Mouse (Mus musculus) embryonic facial prominence, embryonic 12.5 days (tissue): ENCODE data around the gene Tle3. TPM values are rescaled to one million over a fixed set of nuclear protein-coding genes. Genes with fewer than 3 reads are reported as not detected.

Source experiments
- ATAC-seq: fragments of 200-750 bp; cut with Nextera tagmentation; 2 replicates; pipeline ENCODE4 v1.8.0; 2017; ENCODE audit not compliant: insufficient number of reproducible peaks, insufficient read depth, low FRiP score, low TSS enrichment
- H3K27ac ChIP-seq: fragments of 300-500 bp; sonication (generic); 2 replicates; pipeline ENCODE4 v1.5.1; 2016; ENCODE audit warnings: mild to moderate bottlenecking
- H3K27me3 ChIP-seq: fragments of 300-500 bp; sonication (generic); 2 replicates; pipeline ENCODE4 v1.6.1; 2016; ENCODE audit warnings: mild to moderate bottlenecking, moderate library complexity
- H3K36me3 ChIP-seq: fragments of 300-500 bp; sonication (generic); 2 replicates; pipeline ENCODE4 v1.6.1; 2016; ENCODE audit warnings: mild to moderate bottlenecking
- H3K4me1 ChIP-seq: fragments of 300-500 bp; sonication (generic); 2 replicates; pipeline ENCODE4 v1.6.1; 2016
- H3K4me2 ChIP-seq: fragments of 300-500 bp; sonication (generic); replicated peaks from 2 replicates; pipeline ENCODE4 v1.6.1; 2016; ENCODE audit warnings: mild to moderate bottlenecking, moderate library complexity
- H3K4me3 ChIP-seq: fragments of 300-500 bp; sonication (generic); 2 replicates; pipeline ENCODE4 v1.5.1; 2016; ENCODE audit warnings: mild to moderate bottlenecking
- H3K9ac ChIP-seq: fragments of 300-500 bp; sonication (generic); 2 replicates; pipeline ENCODE4 v1.6.1; 2016; ENCODE audit warnings: mild to moderate bottlenecking, moderate library complexity
- H3K9me3 ChIP-seq: fragments of 300-500 bp; sonication (generic); 2 replicates; pipeline ENCODE4 v1.6.1; 2016; ENCODE audit warnings: mild to moderate bottlenecking, moderate library complexity
- WGBS: fragments of 180-500 bp; shearing (Covaris S2); methylation state at CpG from one replicate; pipeline ENCODE4 v1.1.7; 2016; 5-methylcytosine and 5-hydroxymethylcytosine counted together
- polyA plus RNA-seq: library from polyadenylated mRNA; unstranded; fragments of >200 nt; fragmentation: Nextera tagmentation; extraction: Ambion mirVana; gene quantifications from 2 replicates; pipeline ENCODE4 v1.2.1, GENCODE M21; 2016

The Tle3 gene
- polyA plus RNA-seq, 1 experiment from 2014 or later, result 51.8 TPM

DNA sequence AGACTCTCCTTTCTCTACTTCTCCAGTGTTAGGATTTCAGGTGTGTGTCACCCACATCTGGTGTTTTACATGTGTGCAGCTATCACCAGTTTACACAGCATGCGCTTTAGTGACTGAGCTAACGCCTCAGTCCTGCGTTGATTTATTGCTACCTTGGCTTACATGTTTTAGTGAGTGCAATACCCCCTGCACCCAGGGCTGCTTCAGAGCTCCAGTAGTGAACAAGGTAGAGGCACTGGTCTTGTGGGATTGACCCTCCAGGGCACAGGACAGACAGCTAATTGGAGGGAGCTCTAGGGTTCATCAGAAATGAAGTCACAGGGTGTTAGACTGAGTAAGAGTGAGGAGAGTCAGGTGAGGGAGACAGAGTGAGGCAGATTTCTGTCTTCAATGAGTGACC, 12.4 kb upstream of the Tle3 start:
- Histone ChIP-seq H3K27ac (no peak overlapping the region), H3K9me3 (no peaks in the 10 kb centered on the region), H3K27me3 (0 out of 2 replicates have a peak, but pooled peaks cover under 1% of the 10 kb centered on the region), H3K4me1 (peaks cover 35% of the 10 kb centered on the region), H3K36me3 (no peaks in the 10 kb centered on the region), H3K4me3 (no peak overlapping the region), H3K4me2 (no peak overlapping the region), H3K9ac (no peak overlapping the region)
- no peak for ATAC-seq
- WGBS, result 85% methylated on average over 3 of the region's 3 CpGs

DNA sequence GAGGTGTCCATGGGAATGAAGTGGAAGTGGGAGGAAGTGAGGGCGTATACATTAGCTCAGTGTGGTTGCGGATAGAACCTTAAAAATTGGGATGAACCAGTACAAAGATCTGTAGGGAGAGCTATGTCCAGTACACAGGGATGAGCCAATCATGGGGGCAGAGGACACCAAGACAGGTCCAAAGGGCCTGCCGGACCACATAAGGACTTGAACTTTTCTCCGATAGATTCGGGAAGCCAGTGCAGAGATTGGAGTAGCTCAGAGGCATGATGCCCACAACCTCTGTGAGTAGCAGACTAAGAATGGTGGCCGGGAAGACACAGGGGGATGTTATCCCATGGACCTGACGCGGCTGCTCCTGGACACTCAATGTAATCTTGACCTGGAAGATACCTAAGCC, 12.0 kb upstream of the Tle3 start:
- 0 out of 2 replicates have a peak, but pooled peaks cover 4% of the 10 kb centered on the region for H3K27me3 ChIP-seq
- H3K4me3 ChIP-seq, result no peak overlapping the region
- H3K9ac ChIP-seq, result no peak overlapping the region
- H3K36me3 ChIP-seq, result no peaks in the 10 kb centered on the region
- H3K27ac ChIP-seq, result no peak overlapping the region
- peaks cover 35% of the 10 kb centered on the region for H3K4me1 ChIP-seq
- WGBS, result 87% methylated on average over 8 of the region's 8 CpGs
- H3K9me3 ChIP-seq, result no peaks in the 10 kb centered on the region
- no peak for ATAC-seq
- no peak overlapping the region for H3K4me2 ChIP-seq

DNA sequence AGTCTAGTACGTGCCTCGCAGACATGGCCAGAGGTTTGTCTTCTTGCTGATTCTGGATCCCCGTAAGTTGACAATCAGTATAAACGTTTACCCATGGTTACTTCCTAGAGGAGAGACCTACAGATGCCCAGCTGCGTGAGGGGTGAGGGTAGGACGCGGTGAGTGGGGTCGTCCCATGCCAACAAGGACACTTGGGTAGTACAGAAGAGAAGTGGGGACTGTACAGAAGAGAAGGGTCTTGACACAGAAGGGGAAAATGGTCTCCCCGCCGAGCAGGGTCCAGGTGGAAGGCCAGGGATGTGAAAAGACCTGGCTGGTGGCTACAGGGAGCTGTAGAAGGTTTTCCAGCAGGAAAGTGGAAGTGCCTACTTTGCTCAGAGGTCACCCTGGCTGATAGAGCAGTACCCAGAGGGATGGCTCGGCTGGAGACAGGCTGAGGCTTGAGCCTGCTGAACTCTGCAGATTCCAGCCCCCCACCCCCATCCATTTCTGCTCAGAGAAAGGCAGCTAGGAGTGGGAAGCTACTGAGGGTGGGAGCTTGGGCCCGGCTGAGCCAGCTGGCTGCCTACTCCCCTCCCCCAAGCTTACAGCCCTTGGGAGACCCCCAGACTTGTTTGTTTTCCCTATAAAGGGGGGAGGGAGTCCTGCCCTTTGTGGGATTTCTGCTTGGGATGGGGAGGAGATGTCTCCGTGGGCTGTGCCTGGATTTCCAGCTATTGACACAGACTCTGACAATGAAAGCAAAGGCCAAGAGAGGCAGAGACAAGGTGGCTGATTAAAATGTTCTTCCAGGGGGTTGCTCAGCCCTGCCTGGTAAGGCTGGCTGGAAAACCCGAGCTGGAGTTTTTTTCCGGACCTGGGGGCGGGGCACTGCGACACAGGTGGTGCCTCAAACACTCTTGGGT, 11.2 kb upstream of the Tle3 start:
- H3K27ac ChIP-seq, result peak overlapping the region; percentile 78
- peaks cover 35% of the 10 kb centered on the region for H3K4me1 ChIP-seq
- H3K27me3 ChIP-seq, result peaks cover 8% of the 10 kb centered on the region
- H3K9ac ChIP-seq, result no peak overlapping the region
- H3K4me3 ChIP-seq, result no peak overlapping the region
- no peaks in the 10 kb centered on the region for H3K36me3 ChIP-seq
- H3K4me2 ChIP-seq, result peak overlapping the region; percentile 22; the same call in 1 of the 2 replicates
- no peaks in the 10 kb centered on the region for H3K9me3 ChIP-seq
- ATAC-seq, result peak; percentile 87
- 16% methylated on average over 17 of the region's 17 CpGs for WGBS

DNA sequence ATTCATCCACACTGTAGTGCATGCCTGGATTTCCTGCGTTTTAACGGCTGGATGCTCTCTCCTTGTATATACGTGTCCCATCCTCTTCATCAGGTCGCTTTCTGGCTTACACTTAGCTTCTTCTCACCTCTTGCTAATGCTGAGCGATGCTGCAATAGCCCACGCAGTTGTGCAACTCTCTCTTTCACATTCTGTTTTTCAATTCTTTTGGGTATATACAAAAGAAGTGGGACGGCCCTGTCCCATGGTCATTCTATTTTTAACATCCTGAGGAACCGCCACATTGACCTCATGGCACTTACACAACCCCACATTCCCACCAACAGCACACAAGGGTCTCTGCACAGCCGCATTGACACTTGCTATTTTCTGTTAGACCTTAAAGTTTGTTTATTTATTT, 9.0 kb upstream of the Tle3 start:
- H3K27me3 ChIP-seq, result peaks cover 12% of the 10 kb centered on the region
- 62% methylated on average over 9 of the region's 9 CpGs for WGBS
- H3K4me1 ChIP-seq, result peaks cover 49% of the 10 kb centered on the region
- ATAC-seq, result no peak
- H3K4me2 ChIP-seq, result no peak overlapping the region
- no peaks in the 10 kb centered on the region for H3K9me3 ChIP-seq
- no peak overlapping the region for H3K27ac ChIP-seq
- H3K4me3 ChIP-seq, result no peak overlapping the region
- H3K36me3 ChIP-seq, result no peaks in the 10 kb centered on the region
- H3K9ac ChIP-seq, result no peak overlapping the region

DNA sequence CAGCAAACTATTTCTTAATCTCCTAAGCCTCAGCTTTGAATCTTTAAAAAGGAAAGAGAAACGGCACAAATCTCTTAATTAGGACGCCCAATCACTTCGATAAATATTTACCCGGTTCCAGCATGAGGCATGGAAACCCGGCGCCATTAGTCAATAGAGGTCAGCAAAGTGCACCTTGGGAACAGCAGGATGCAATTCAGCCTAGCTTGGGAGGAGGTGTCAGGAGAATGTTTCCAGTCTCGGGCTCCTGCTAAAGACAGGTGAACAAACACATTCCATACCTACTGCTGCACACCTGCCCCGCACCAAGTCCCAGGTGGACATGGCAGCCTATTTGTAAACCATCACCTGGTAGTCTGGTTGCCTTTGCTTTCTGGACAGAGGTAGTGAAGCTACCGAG, 6.1 kb upstream of the Tle3 start:
- WGBS, result 22% methylated on average over 9 of the region's 9 CpGs
- Histone ChIP-seq H3K9me3 (no peaks in the 10 kb centered on the region), H3K4me3 (no peak overlapping the region), H3K9ac (no peak overlapping the region), H3K36me3 (no peaks in the 10 kb centered on the region), H3K27me3 (peaks cover 12% of the 10 kb centered on the region), H3K4me2 (no peak overlapping the region), H3K27ac (no peak overlapping the region), H3K4me1 (peaks cover 42% of the 10 kb centered on the region)
- no peak for ATAC-seq

DNA sequence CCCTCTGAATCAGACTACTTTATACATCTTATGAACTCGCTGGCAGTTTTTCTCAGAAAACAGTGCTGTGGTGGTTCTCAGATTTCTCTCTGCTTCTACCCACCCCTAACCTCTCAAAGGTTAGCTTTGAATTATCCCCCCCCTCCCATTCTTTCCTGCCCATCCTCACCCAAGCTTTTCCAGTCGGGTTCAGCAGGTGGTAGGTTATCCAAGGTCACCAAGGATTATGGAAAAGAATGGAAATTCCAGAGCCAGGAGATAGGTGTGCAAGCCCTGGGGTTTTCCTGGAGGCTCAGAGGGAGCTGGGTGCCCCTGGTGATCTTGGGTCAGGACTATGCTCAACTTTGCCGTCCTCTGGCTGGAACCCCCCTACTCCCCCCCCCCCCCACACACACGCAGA, 5.0 kb upstream of the Tle3 start:
- peaks cover 33% of the 10 kb centered on the region for H3K4me1 ChIP-seq
- no peaks in the 10 kb centered on the region for H3K36me3 ChIP-seq
- H3K27me3 ChIP-seq, result peaks cover 12% of the 10 kb centered on the region
- no peak overlapping the region for H3K4me3 ChIP-seq
- WGBS, result 17% methylated on average over 4 of the region's 4 CpGs
- no peak overlapping the region for H3K4me2 ChIP-seq
- no peaks in the 10 kb centered on the region for H3K9me3 ChIP-seq
- ATAC-seq, result no peak
- H3K27ac ChIP-seq, result no peak overlapping the region
- H3K9ac ChIP-seq, result no peak overlapping the region

DNA sequence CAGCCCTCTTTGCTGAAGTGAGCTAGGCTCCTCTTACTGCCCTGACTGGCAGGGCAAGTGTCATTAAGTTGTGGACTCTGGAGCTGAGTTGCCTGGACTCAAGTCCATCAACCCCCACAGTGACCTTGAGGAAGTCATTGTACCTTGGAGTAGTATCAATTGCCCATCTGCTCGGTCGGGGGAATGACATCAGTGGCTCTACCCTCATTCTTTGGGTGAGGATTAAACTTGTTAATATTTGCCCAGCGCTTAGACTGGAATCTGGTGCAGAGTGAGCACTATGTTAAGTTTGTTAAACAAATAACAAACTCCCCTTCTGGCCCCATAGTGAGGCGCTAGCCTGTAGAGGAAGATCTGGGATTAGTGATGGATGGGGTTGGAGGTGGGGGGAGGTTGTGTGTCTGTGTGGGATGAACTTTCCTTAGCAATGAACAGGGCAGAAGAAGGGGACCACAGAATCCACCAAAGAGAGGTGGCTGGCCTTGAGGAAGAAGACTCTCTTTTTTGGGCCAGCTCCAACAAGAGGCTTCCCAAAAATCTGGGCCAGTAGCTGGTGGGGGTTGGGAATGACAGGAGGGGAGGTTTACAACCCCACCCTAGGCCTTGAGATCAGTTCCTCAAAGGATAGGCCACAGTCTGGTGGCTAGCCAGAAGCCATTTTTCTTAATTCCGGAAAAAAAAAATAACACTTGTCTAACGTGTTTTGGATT, 4.2 kb upstream of the Tle3 start:
- H3K9me3 ChIP-seq, result no peaks in the 10 kb centered on the region
- 21% methylated on average over 6 of the region's 6 CpGs for WGBS
- no peak overlapping the region for H3K4me3 ChIP-seq
- no peak for ATAC-seq
- peaks cover 12% of the 10 kb centered on the region for H3K27me3 ChIP-seq
- H3K36me3 ChIP-seq, result no peaks in the 10 kb centered on the region
- H3K4me1 ChIP-seq, result peaks cover 29% of the 10 kb centered on the region
- H3K27ac ChIP-seq, result no peak overlapping the region
- no peak overlapping the region for H3K4me2 ChIP-seq
- no peak overlapping the region for H3K9ac ChIP-seq

DNA sequence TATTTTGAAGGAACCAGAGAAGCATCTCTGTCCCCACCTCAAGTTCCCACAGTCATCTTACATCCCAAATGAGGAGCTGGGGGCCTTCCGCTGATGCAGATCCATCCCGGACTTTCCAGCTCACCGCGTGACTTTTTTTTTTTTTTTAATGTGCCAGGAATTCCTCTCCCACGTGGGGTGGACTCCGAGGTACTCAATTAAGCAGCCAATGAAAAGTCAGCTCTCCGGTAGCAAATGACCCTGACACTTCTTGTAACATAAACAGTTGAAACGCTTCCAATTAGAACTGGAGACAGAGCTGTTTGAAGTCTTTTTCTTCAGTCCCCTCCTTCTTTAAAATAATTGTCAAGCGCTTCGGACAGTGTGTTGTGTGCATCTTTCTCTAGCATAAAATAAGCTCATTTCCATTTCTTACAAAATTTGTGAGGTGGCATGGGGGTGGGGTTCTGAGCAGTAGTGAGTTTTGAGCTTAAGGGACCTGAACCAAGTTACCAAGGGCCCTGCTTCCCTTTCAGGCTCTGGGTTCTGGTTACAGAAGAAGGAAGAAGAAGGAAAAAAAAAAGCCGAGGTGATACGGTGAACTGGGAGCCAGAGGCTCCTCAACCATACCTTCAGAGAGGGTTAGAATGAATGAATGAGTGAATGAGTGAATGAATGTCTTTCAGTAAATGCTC, 3.5 kb upstream of the Tle3 start:
- Histone ChIP-seq H3K9ac (0 out of 2 replicates have a peak overlapping the region, but pooled peaks have one; percentile 55), H3K36me3 (no peaks in the 10 kb centered on the region), H3K27ac (peak overlapping the region; percentile 86), H3K4me1 (peaks cover 29% of the 10 kb centered on the region), H3K4me3 (peak overlapping the region; percentile 23; the same call in 1 of the 2 replicates), H3K4me2 (peak overlapping the region; percentile 65), H3K27me3 (peaks cover 12% of the 10 kb centered on the region), H3K9me3 (no peaks in the 10 kb centered on the region)
- ATAC-seq, result no peak
- WGBS, result under 1% methylated on average over 12 of the region's 12 CpGs

DNA sequence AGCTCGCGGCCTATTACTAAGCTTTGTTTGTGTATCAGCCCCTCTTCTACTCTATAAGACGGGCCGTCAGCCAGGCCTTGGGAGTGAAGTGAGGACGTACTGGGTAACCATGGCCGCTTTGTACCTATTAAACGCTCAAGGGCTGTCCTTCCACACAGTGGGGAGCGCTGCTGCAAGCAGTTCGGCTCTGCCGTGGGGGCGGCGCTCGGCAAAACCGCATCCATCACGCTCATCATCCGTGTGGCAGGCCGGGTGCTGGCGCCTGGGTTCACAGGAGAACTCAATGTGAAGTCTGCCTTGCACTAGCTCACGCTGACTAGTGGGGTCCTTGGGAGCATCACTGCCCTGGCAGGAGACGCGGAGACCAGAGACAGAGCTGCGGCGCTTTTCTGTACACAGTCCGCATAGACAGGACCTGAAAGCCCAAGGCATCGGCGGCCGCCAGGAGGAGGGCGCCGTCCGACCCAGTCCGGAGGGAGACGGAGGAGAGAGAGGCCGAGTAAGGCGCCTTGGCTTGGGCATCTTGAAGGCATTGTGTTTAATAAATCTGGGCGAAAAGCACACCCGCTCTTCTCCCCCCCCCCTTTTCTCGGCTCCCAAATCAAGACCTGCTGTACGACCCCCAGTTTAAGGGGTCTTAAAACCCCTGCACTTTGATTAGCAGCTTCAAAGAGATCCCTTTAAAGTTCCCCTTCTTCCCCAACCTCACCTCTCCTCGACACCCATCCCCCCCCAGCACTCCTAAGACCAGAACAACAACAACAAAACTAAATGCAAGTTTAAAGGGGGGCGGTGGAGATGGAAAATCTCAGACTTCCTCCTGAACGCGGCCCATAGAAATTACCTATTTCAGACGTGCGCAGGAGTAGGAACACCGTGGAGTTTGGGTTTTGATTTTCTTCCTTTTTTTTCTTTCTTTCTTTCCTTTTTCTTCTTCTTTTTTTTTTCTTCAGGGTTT, 2.6 kb upstream of the Tle3 start:
- Histone ChIP-seq H3K9me3 (no peaks in the 10 kb centered on the region), H3K27me3 (peaks cover 12% of the 10 kb centered on the region), H3K27ac (peak overlapping the region; percentile 86), H3K4me3 (peak overlapping the region; percentile 23), H3K4me1 (peaks cover 29% of the 10 kb centered on the region), H3K36me3 (no peaks in the 10 kb centered on the region), H3K4me2 (peak overlapping the region; percentile 65), H3K9ac (peak overlapping the region; percentile 55)
- peak; percentile 23 for ATAC-seq
- under 1% methylated on average over 44 of the region's 45 CpGs for WGBS

DNA sequence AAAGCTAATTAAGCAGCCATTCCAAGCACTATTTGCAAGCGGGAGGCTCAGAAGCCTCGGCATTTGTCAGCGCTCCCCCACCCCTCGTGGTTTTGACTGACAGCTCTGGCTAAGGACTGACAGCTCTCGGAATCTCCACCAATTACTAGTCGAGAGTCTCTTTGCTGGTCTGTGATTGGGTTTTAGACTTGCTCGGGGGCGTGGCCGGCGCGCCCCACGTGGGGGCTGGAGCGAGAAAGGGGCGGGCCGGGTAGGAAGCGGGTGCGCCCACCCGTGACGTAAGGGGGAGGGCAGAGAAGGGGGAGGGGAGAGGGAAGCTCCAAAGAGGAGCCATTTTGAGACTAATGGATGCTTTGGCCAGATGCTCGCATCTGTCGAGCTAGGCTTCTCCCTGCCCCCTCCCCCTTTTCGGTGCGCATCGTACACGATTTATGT, 1.7 kb upstream of the Tle3 start:
- Histone ChIP-seq H3K9me3 (no peaks in the 10 kb centered on the region), H3K4me3 (peak overlapping the region; percentile 96), H3K27me3 (peaks cover 8% of the 10 kb centered on the region), H3K27ac (peak overlapping the region; percentile 93), H3K9ac (peak overlapping the region; percentile 63; the same call in 1 of the 2 replicates), H3K4me2 (peak overlapping the region; percentile 92), H3K36me3 (no peaks in the 10 kb centered on the region), H3K4me1 (peaks cover 35% of the 10 kb centered on the region)
- under 1% methylated on average over 25 of the region's 25 CpGs for WGBS
- peak; percentile 68 for ATAC-seq
